Mouse (Mus musculus) c-Kit-positive CD71-positive TER-119-positive erythroid progenitor cells, embryonic 14.5 days (primary cell): ENCODE results near the gene Zdhhc18.

Experiments
- DNase-seq: peaks from one replicate; pipeline ENCODE4 v3.0.0-alpha.2; 2013; ENCODE audit warnings: low spot score

The Zdhhc18 gene

GRCm38 (mm10) chr4:133649989-133650699 is at the start of gene Zdhhc18:
Gene Zdhhc18, minus strand, starts transcription at chr4:133650154.
- peak; percentile 74 for DNase-seq

- DNase-seq = no peak
These were observed 45.4 kb upstream of the Zdhhc18 start for GRCm38 (mm10) chr4:133695363-133695762.

GRCm38 (mm10) chr4:133690252-133690651 is 40.3 kb upstream of the Zdhhc18 start:
- no peak for DNase-seq

GRCm38 (mm10) chr4:133688417-133689067 is 38.6 kb upstream of the Zdhhc18 start:
- DNase-seq = no peak

GRCm38 (mm10) chr4:133687126-133687525 is 37.2 kb upstream of the Zdhhc18 start:
- no peak for DNase-seq

- no peak for DNase-seq
These were observed 36.6 kb upstream of the Zdhhc18 start for GRCm38 (mm10) chr4:133686512-133686911.

GRCm38 (mm10) chr4:133680206-133680786 is 30.3 kb upstream of the Zdhhc18 start:
- no peak for DNase-seq

- DNase-seq = no peak
These were observed 29.7 kb upstream of the Zdhhc18 start for GRCm38 (mm10) chr4:133679629-133680028.

GRCm38 (mm10) chr4:133677266-133677665 is 27.3 kb upstream of the Zdhhc18 start:
- no peak for DNase-seq

- no peak for DNase-seq
These were observed 26.2 kb upstream of the Zdhhc18 start for GRCm38 (mm10) chr4:133676189-133676588.

- DNase-seq = no peak
These were observed 25.7 kb upstream of the Zdhhc18 start for GRCm38 (mm10) chr4:133675594-133676016.

- no peak for DNase-seq
These were observed 24.4 kb upstream of the Zdhhc18 start for GRCm38 (mm10) chr4:133674331-133674695.

GRCm38 (mm10) chr4:133673666-133674330 is 23.8 kb upstream of the Zdhhc18 start:
- peak; percentile 48 for DNase-seq

GRCm38 (mm10) chr4:133672845-133673647 is 23.1 kb upstream of the Zdhhc18 start:
- peak; percentile 77 for DNase-seq

- peak; percentile 81 for DNase-seq
These were observed 22.2 kb upstream of the Zdhhc18 start, which contains the start of gene Pigv for GRCm38 (mm10) chr4:133671881-133672844. Gene Pigv, minus strand, starts transcription at chr4:133672647.

- DNase-seq = peak; percentile 77
These were observed 21.4 kb upstream of the Zdhhc18 start for GRCm38 (mm10) chr4:133671184-133671880.

GRCm38 (mm10) chr4:133669652-133670210 is 19.8 kb upstream of the Zdhhc18 start:
- DNase-seq = no peak

GRCm38 (mm10) chr4:133668537-133668936 is 18.6 kb upstream of the Zdhhc18 start:
- no peak for DNase-seq

- no peak for DNase-seq
These were observed 16.2 kb upstream of the Zdhhc18 start for GRCm38 (mm10) chr4:133666199-133666598.

GRCm38 (mm10) chr4:133665118-133665517 is 15.2 kb upstream of the Zdhhc18 start:
- no peak for DNase-seq
